Mouse (Mus musculus): ENCODE measurements around the gene Traf3ip2.

GRCm38 (mm10) chr10:39666027-39666426, 53.3 kb downstream of the Traf3ip2 start:
- no peak for TF ChIP-seq CTCF (IDR thresholded peaks at IDR 0.05; ENCODE audit: borderline replicate concordance, extremely low read depth, insufficient read depth, insufficient read length)
- no peak for TF ChIP-seq POLR2A (IDR thresholded peaks at IDR 0.05; ENCODE audit: borderline replicate concordance, extremely low read depth, insufficient read depth, insufficient read length, poor library complexity, severe bottlenecking)

Data from brain, embryonic 14.5 days (tissue).